In the genomic region with DNA sequence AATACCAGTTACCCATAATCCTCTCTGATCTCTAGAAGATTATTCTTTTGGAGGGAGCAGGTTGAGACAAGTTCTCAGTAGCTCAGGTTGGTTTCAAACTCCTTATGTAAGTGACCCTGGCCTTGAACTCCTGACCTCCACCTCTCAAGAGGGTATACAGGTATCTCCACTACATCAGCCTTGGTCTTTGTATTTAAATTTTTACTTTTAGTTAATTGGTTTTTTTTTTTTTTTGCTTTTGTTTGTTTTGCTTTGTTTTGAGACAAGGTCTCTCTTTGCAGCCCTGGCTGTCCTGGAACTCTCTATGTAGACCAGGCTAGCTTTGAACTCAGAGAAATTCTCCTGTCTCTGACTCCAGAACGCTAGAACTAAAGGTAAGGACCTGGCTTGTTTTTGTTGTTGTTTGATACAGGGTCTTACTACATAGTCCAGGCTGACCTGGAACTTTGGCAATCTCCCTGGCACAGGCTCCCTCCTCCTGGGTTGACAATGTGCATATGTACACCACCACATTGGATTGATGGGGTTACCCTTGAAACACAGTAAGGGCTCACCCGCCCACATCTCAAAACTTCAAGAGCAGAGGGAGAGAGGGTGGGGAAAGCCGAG, we compare ENCODE assay signal across 16 mouse cellular contexts. TPM values are rescaled to one million over a fixed set of nuclear protein-coding genes. Genes with fewer than 3 reads are reported as not detected.
DNase-seq lines count a peak whose midpoint lies in the region; ATAC-seq and TF ChIP-seq lines count a peak whose summit lies in the region.
"Had no signal": no experiment of that assay in that cellular context is flagged by ENCODE, and none has a peak within 500 bp of the region (broad histone marks: within the 10 kb centered on the region; RNA-seq: fewer than 3 reads in every experiment).

No protein-coding gene starts in this region.

- H3K4me2 ChIP-seq in kidney, postnatal 0 days (ENCODE audit: low read length): no peak overlapping the region
- no peak overlapping the region for H3K4me2 ChIP-seq in heart, embryonic 16.5 days (ENCODE audit: low read depth, low read length)
- H3K4me2 ChIP-seq: hindbrain, embryonic 14.5 days; neural tube, embryonic 15.5 days had no signal

- TF ChIP-seq CTCF in gastrocnemius, adult 2 months (IDR thresholded peaks at IDR 0.05): no peak
- no peak for TF ChIP-seq CTCF in kidney, postnatal 0 days (IDR thresholded peaks at IDR 0.05; ENCODE audit: low read depth)

- H3K27ac ChIP-seq in gastrocnemius, adult 2 months: peak overlapping the region; percentile 76
- peak overlapping the region; percentile 3; the same call in 1 of the 2 replicates for H3K27ac ChIP-seq in kidney, postnatal 0 days
- peak overlapping the region; percentile 88 for H3K27ac ChIP-seq in heart, embryonic 16.5 days (ENCODE audit: low read length)
- H3K27ac ChIP-seq: hindbrain, embryonic 14.5 days; neural tube, embryonic 15.5 days had no signal

- H3K9ac ChIP-seq in kidney, postnatal 0 days (ENCODE audit: low read depth, low read length): no peak overlapping the region
- H3K9ac ChIP-seq in heart, embryonic 16.5 days (ENCODE audit: low read length): no peak overlapping the region
- H3K9ac ChIP-seq: hindbrain, embryonic 14.5 days; neural tube, embryonic 15.5 days had no signal

- H3K9me3 ChIP-seq in kidney, postnatal 0 days (replicated peaks; ENCODE audit: low read length): no peaks in the 10 kb centered on the region
- H3K9me3 ChIP-seq in heart, embryonic 16.5 days (replicated peaks; ENCODE audit: control insufficient read depth, low read length): no peaks in the 10 kb centered on the region
- H3K9me3 ChIP-seq: G1E; neural tube, embryonic 15.5 days had no signal

- H3K27me3 ChIP-seq in kidney, postnatal 0 days (ENCODE audit: insufficient read depth, low read length): no peaks in the 10 kb centered on the region
- H3K27me3 ChIP-seq in heart, embryonic 16.5 days (ENCODE audit: control insufficient read depth, insufficient read depth, low read length): no peaks in the 10 kb centered on the region
- H3K27me3 ChIP-seq: neural tube, embryonic 15.5 days had no signal

- no peak for DNase-seq in gastrocnemius, adult 2 months
- no peak for DNase-seq in gastrocnemius, postnatal 25 days
- no peak for DNase-seq in kidney, postnatal 0 days (ENCODE audit: low spot score)
- no peak for DNase-seq in kidney, postnatal 25 days
- DNase-seq in 3T3-L1 (ENCODE audit: low read depth, low spot score): peak; percentile 50
- DNase-seq in left cerebral cortex, adult 8-10 months (ENCODE audit: low spot score in 2 of 2): no peak
- no peak for DNase-seq in right cerebral cortex, adult 18-20 months
- DNase-seq: left cerebral cortex, postnatal 4 days; midbrain, embryonic 14.5 days; right cerebral cortex, postnatal 14 days; thymus, adult 2 months had no signal

- H3K4me1 ChIP-seq in kidney, postnatal 0 days (replicated peaks; ENCODE audit: insufficient read depth, low read length): 0 out of 2 replicates have a peak, but pooled peaks cover 3% of the 10 kb centered on the region
- peaks cover 25% of the 10 kb centered on the region for H3K4me1 ChIP-seq in heart, embryonic 16.5 days (ENCODE audit: control insufficient read depth, insufficient read depth, low read length)

- intact Hi-C loops in gastrocnemius, adult 2 months (cut with DNase I): no loop called here

- WGBS in kidney, postnatal 0 days: 41% methylated on average over 3 of the region's 3 CpGs
- 23% methylated on average over 3 of the region's 3 CpGs for WGBS in heart, embryonic 16.5 days

- no peak for ATAC-seq in kidney, postnatal 0 days (replicated peaks; ENCODE audit: low FRiP score, low read depth)
- no peak for ATAC-seq in heart, embryonic 16.5 days (replicated peaks; ENCODE audit: extremely low read depth, insufficient read depth, low FRiP score)
- ATAC-seq: activated CD4-positive, CD25-positive, alpha-beta regulatory T cell, adult 4 months had no signal

- H3K36me3 ChIP-seq in kidney, postnatal 0 days (ENCODE audit: insufficient read depth, low read length): no peaks in the 10 kb centered on the region
- H3K36me3 ChIP-seq in heart, embryonic 16.5 days (ENCODE audit: control insufficient read depth, insufficient read depth): no peaks in the 10 kb centered on the region

- H3K4me3 ChIP-seq in gastrocnemius, adult 2 months: no peak overlapping the region
- H3K4me3 ChIP-seq in kidney, postnatal 0 days (replicated peaks; ENCODE audit: low read depth, low read length): no peak overlapping the region
- no peak overlapping the region for H3K4me3 ChIP-seq in heart, embryonic 16.5 days (ENCODE audit: low read length)
- H3K4me3 ChIP-seq: neural tube, embryonic 15.5 days had no signal

RNA-seq across cellular contexts. Expression of gene Ccdc159, which starts 3.7 kb away (rescaled TPM):
- total RNA-seq in gastrocnemius, adult 2 months (2021): 1 to 10 TPM in 1 of 2 experiments, under 1 TPM in 1; 0.66 to 1.1 TPM
- under 1 TPM; 0.38 to 0.51 TPM for total RNA-seq in gastrocnemius, postnatal 25 days (2021)
- 1.8 and 2.0 TPM in 2 replicates for polyA plus RNA-seq in kidney, postnatal 0 days (2015; fragmentation: Nextera tagmentation; extraction: Ambion mirVana)
- polyA plus RNA-seq in heart, embryonic 16.5 days (2015; fragmentation: Nextera tagmentation; extraction: Ambion mirVana): 2.3 and 2.7 TPM in 2 replicates
- 10 to 100 TPM; 12.9 to 19.5 (median 16.0) TPM for total RNA-seq in left cerebral cortex, adult 8-10 months (2022)
- polyA plus RNA-seq: activated CD4-positive, CD25-positive, alpha-beta regulatory T cell, adult 4 months had no signal

RNA-seq across cellular contexts. Expression of gene Tmem205, which starts 3.8 kb away (rescaled TPM):
- total RNA-seq in gastrocnemius, adult 2 months (2021): 10 to 100 TPM; 11.6 to 11.8 TPM
- 10 to 100 TPM in 1 of 2 experiments, 1 to 10 TPM in 1; 8.6 to 14.6 TPM for total RNA-seq in gastrocnemius, postnatal 25 days (2021)
- 82.9 and 83.7 TPM in 2 replicates for polyA plus RNA-seq in kidney, postnatal 0 days (2015; fragmentation: Nextera tagmentation; extraction: Ambion mirVana)
- 39.1 and 45.3 TPM in 2 replicates for polyA plus RNA-seq in heart, embryonic 16.5 days (2015; fragmentation: Nextera tagmentation; extraction: Ambion mirVana)
- total RNA-seq in left cerebral cortex, adult 8-10 months (2022): 10 to 100 TPM; 36.3 to 42.6 (median 39.4) TPM

RNA-seq across cellular contexts. Expression of gene Rab3d, which starts 5.6 kb away (rescaled TPM):
- total RNA-seq in gastrocnemius, adult 2 months (2021): 1 to 10 TPM; 2.6 to 3.5 TPM
- 1 to 10 TPM; 3.4 to 6.0 TPM for total RNA-seq in gastrocnemius, postnatal 25 days (2021)
- polyA plus RNA-seq in kidney, postnatal 0 days (2015; fragmentation: Nextera tagmentation; extraction: Ambion mirVana): 12.0 and 13.3 TPM in 2 replicates
- 10.8 and 11.4 TPM in 2 replicates for polyA plus RNA-seq in heart, embryonic 16.5 days (2015; fragmentation: Nextera tagmentation; extraction: Ambion mirVana)
- 10 to 100 TPM; 10.7 to 15.7 (median 13.5) TPM for total RNA-seq in left cerebral cortex, adult 8-10 months (2022)

RNA-seq across cellular contexts. Expression of gene Plppr2, which starts 13.2 kb away (rescaled TPM):
- under 1 TPM; 0.36 to 0.98 TPM for total RNA-seq in gastrocnemius, adult 2 months (2021)
- total RNA-seq in gastrocnemius, postnatal 25 days (2021): under 1 TPM; 0.56 to 0.83 TPM
- polyA plus RNA-seq in kidney, postnatal 0 days (2015; fragmentation: Nextera tagmentation; extraction: Ambion mirVana): 4.3 and 4.8 TPM in 2 replicates
- polyA plus RNA-seq in heart, embryonic 16.5 days (2015; fragmentation: Nextera tagmentation; extraction: Ambion mirVana): 3.2 and 4.3 TPM in 2 replicates
- total RNA-seq in left cerebral cortex, adult 8-10 months (2022): 100 to 1,000 TPM; 133 to 152 (median 147) TPM

RNA-seq across cellular contexts. Expression of gene Swsap1, which starts 32.0 kb away (rescaled TPM):
- 1 to 10 TPM; 1.7 to 3.1 TPM for total RNA-seq in gastrocnemius, adult 2 months (2021)
- total RNA-seq in gastrocnemius, postnatal 25 days (2021): 1 to 10 TPM; 1.6 to 2.7 TPM
- 7.5 and 8.1 TPM in 2 replicates for polyA plus RNA-seq in kidney, postnatal 0 days (2015; fragmentation: Nextera tagmentation; extraction: Ambion mirVana)
- polyA plus RNA-seq in heart, embryonic 16.5 days (2015; fragmentation: Nextera tagmentation; extraction: Ambion mirVana): 4.4 and 4.9 TPM in 2 replicates
- 10 to 100 TPM; 13.2 to 15.0 (median 14.8) TPM for total RNA-seq in left cerebral cortex, adult 8-10 months (2022)

Comparison
In these comparisons a context has a peak if more than half of its experiments do, and no peak if none do; other contexts are left out.
1. H3K27ac ChIP-seq: peak in every context shown above with its lines; median percentile 88 in heart, embryonic 16.5 days; 76 in gastrocnemius, adult 2 months; 3 in kidney, postnatal 0 days.
2. RNA of gene Ccdc159, which starts 3.7 kb away (total RNA-seq): 12.9 to 19.5 TPM in left cerebral cortex, adult 8-10 months; 0.66 to 1.1 TPM in gastrocnemius, adult 2 months and 0.38 to 0.51 TPM in gastrocnemius, postnatal 25 days; every median in the first group is over 4 times any median in the second.